Mouse (Mus musculus) neutrophil, adult 5-6 weeks (primary cell): ENCODE data around the gene Adgrv1. TPM values are rescaled to one million over a fixed set of nuclear protein-coding genes. Genes with fewer than 3 reads are reported as not detected.
"Not testable (repeated sequence)": the region's sequence is repeated elsewhere in the genome, so short reads cannot be mapped to it uniquely, and the experiment has no call there.

Experiments used
- ATAC-seq: fragments of 151-379, 151-347 bp; 2 replicates; pipeline ENCODE4 v1.8.0; 2017; ENCODE audit warnings: mild to moderate bottlenecking, moderate TSS enrichment; ENCODE audit not compliant: insufficient number of reproducible peaks, poor library complexity, low FRiP score, severe bottlenecking; ENCODE audit errors: extremely low read depth
- total RNA-seq: library from RNA; stranded (forward); fragments of 200-1000 nt; gene quantifications from 2 replicates; pipeline ENCODE4 v1.2.3, GENCODE M21; 2017

Gene Adgrv1
- total RNA-seq, 1 experiment from 2014 or later, result 0.47 TPM

DNA sequence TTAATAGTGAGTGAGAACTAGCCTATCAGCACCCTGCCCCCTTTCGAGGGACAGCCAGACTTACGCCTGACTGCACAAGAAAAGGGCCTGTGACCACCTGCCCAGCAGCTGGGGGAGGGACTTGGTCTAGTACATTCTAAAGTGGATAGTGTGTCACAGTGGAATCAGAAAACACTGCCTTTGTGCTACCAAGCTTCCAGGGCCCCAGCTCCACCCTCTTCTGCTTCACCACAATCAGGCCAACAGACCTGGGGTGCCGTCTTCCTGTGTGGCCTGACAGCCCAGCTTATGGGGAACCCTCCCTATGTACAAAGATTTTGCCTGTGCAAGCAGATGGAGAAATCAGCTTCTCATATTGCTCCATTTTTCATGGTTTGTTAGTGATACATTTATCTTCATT, 3.6 kb downstream of the Adgrv1 start:
- no peak for ATAC-seq

DNA sequence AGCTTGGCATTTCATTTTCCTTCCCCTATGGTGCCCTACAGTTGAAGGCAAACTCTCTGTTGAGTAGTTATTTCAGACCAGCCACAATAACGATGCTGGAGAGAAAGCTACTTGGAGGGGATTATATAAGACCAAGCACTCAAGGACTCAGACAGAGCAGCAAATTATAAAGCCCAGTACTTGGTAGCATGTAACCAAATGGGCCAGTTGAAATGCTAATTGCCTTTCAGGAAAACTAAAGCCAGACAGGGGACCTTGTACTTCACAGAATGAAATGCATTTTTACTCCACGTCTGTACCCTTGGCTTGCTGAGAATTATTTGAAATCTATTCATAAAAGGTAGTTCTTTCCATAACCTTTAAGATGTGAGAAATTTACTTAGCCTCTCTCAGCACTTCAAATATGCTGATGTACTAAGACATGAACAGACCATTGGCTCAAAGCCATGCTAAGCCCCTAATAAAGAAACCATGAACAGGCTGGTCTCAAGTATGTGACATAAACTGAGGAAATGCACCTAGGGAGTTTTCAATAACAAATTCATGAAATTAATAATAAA, 4.2 kb downstream of the Adgrv1 start:
- no peak for ATAC-seq

DNA sequence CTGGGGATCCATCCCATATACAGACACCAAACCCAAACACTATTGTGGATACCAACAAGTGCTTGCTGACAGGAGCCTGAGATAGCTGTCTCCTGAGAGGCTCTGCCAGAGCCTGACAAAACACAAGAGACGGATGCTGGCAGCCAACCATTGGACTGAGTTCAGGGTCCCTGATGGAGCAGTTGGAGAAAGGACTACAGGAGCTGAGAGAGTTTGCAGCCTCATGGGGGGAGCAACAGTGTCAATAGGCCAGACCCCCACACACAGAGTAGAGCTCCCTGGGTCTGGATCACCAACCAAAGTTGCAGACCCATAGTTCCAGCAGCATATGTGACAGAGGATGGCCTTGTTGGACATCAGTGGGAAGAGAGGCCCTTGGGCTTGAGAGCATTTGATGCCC, 5.1 kb downstream of the Adgrv1 start:
- ATAC-seq, result not testable (repeated sequence)

DNA sequence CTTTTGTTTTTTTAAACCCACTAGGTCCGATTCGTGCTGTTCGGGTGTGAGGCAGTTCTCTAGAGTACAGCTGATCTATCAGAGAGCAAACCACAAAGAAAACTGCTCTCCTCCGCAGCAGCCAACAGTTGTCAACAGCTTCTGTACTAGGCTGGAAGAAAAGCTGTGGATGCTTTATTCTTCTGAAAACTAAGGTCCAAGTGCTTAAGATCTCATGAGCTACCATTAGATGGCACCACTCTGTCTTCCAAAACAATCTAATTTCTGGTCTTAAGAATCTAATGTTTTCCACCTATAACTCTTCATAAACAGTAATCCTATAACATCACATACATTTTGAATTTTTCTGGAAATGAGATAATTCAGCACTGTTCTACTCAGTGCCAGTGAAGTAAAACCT, 22.6 kb downstream of the Adgrv1 start:
- ATAC-seq, result no peak

DNA sequence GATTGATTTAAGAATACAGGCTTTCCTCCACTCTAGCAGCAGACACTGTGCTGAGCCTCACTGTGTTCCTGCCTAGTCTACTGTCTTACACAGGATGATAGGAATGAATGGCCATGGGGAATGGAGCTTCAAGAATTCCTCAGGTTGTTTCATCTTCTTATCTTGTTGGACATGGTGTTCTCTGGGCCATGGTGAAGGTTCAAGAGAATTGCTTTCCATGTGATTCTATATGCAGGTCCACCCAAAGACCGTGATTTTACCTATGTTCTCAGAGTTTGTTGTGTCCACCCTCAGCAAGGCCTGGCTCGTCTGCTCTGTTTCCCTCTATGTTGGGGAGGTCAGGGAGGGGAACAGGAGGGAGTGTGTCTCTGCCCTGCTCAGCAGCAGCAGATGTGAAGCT, 26.0 kb downstream of the Adgrv1 start:
- ATAC-seq, result no peak

DNA sequence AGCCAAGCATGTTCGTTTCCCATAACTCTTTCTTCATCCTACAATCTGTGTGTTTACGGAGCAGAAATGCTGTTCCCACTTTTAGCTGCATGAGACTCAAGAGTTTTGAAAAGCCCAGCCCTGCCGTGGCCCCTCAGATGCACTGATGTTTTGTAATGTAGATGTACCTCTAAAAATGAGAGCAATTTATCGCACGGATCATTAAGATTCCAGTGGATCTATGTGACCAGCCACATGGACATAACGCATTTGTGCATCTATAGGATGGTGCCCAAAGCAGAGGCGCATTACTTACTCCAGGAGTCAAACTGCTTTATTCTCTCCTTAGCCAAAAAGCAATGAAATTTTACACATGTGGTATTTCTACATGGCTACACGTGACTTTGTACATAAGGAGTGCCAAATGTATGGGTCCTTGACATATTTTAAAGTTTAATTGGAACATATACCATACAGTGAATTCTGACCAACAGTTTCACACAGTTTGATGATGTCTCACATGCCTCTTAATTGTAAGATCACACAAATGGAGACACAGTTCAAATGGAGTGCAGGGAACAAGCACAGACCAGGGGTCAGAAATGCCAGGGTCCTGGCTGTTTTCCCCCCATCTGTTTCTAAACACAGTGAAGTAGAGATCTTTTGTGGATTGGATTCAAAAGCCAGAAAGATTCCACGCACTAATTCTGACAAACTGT, 35.9 kb downstream of the Adgrv1 start:
- no peak for ATAC-seq

DNA sequence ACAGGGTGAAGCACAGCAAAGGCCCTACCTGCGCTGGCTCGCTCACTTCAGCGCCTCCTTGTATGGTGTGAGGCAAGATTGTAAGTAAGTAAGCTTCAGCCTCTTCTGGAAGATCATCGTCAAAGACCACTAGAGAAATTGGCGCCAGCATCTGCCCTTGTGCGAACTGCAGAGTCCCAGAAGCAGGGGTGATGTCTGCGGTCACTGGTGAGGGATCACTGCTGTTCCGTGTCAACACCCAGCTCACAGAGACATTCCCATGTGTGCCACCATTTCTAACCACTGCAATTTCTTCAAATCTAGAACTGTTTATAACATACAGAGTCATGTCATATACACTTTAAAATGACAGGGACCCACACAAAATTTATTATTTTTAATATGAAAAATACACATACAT, 54.3 kb downstream of the Adgrv1 start:
- ATAC-seq, result no peak

DNA sequence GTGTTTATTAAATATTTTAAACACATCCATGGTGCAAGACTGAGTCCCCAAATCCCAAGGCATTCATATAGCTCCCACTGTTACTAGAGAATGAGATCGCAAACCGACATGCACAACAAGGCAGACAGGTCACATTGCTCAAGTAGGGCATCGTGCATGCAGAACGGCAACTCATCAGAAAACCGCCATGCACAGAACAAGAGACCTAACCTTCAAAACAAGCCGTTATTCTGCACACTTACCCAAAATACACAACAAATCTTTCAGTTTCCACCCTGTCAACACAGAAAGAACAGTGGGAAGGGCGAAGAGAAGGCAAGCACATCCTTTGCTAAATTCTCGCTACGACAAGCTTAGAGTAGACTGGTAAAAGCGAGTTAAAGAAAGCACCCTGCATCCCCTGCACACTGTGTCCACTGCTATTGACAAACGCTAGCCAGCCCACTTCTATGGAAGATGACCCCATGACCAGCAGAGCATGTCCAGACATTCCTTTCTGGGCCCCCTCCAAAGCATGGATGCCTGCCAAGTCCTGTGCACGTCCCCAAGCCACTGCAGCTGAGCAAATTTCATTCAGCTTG, 62.6 kb downstream of the Adgrv1 start:
- ATAC-seq, result no peak

DNA sequence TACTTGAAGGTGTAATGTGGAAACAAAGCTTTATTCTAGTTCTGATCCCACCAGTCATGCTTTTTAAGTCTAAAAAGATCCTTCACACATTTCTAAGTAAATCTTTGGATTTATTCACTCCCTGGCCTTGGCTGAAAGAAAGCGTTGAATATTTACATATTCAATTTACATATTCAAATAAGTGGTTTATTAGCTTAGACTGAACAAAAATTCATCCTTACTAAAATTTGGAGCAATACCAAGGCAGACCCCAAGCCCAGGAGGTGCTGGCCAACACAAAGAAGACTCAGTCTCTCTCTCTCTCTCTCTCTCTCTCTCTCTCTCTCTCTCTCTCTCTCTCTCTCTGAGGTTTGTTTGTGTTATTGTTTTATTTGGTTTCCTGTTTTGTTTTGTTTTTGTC, 82.9 kb downstream of the Adgrv1 start:
- ATAC-seq, result no peak

DNA sequence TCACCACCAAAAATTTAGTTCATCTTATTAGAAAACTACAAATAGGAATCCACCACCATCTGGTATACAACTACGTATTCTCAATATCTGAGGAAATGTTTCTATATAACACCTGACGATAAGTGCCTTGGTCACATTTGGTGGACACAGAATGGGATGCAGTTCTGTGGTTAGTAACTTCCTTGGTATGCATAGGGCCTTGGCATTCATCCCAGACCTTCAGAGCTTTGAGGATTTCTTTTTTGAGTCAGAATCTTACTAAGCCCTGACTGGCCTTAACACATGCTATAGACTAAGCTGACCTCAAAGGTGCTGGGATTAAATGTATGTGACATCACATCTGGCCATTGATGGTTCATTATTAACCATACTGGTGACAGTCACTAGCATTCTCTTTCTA, 98.0 kb downstream of the Adgrv1 start:
- ATAC-seq, result no peak

DNA sequence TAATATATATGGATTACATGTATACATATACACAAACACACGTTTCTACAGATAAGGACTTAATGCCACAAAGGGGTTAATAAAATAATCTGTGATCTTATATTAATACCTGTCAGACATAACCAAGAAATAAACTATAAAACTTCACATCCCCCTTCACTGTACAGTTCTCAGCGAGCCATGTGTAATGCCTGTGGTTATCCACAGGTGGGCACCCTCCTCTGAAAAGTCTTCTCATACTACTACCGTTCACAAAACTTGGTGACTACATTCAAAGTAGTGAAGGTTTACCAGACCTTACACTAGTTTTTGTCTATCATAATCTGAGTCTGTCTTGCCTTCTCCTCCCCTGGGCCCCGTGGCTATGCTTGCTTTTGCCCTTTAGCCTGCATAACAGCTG, 106.3 kb downstream of the Adgrv1 start:
- no peak for ATAC-seq

DNA sequence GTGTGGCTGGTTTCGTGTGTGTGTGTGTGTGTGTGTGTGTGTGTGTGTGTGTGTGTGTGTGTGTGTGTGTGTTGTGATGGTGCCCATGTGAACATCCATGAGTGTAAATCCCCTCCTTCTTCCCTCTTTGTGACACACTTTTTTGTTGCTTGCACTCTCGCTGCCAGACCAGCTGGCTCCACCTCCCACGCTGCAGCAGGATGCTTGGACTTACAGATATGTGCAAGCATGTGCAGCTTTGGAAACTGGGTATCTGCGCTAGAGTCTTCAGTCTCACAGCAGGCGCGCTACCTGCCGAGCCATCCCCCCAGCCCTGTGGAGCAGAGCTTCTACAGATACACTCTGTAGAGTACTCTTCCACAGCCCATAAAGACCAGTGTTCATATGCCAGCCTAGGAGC, 122.8 kb downstream of the Adgrv1 start:
- no peak for ATAC-seq

DNA sequence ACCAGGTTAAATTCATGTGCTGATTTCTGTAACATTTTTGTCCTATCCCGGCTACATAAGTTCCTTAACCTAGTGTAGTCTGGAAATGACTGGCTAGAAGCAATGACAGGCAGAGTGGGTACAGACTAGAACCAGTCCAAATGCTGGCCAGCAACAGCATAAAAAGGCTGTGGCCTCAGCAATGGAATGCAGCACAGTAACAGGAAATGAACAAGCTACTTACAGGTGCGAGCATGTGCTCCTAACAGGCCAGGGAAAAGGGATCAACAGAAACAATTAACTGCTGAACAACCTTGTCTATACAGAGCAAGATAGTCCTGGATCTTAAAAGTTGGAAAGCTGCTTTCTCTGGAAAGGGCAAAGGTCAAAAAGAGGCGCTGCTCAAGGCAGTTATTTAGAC, 135.9 kb downstream of the Adgrv1 start:
- ATAC-seq, result no peak

DNA sequence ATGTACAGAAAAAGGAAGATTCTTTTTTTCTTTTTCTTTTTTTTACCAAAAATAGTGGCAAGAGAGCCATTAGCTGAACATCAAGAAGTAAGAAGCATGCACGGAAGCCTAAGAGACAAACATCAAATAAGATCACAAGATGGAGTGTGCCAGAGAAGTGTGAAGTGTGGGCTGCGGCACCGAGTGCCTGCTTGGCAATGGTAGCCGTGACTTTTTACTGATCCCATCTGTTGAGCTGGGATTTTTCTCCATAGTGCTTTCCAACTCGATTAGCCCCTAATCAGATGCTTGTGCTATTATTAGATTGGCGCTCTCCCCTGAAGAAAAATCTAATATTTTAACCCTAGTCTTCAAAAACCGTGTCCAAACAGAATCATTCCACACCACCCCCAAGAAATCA, 141.0 kb downstream of the Adgrv1 start:
- ATAC-seq, result no peak

DNA sequence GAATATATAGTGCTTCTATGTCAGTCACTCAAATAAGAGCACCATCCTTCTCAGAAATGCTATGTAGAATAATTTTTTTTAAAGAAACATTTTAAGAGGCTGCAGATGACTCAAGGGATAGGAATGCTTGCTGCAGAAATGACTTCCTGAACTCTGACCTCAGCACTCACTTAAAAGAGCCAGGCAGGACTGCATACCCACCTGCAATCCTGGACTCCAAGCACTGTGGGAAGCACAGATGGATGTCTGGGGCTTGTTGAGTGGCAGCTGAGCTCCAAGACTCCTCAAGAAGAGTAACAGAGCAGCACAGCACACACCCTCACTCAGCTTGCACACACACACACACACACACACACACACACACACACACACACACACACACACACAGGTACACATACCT, 146.0 kb downstream of the Adgrv1 start:
- ATAC-seq, result no peak

DNA sequence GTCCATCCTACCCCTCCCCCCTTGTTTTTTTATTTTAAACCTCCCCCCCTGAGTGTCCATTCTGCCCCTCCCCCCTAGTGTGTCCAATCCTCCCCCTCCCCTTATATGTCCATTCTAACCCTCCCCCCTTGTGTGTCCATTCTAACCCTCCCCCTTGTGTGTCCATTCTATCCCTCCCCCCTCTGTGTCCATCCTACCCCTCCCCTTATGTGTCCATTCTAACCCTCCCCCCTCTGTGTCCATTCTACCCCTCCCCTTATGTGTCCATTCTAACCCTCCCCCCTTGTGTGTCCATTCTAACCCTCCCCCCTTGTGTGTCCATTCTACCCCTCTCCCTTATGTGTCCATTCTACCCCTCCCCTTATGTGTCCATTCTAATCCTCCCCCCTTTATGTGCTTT, 159.2 kb downstream of the Adgrv1 start:
- no peak for ATAC-seq

DNA sequence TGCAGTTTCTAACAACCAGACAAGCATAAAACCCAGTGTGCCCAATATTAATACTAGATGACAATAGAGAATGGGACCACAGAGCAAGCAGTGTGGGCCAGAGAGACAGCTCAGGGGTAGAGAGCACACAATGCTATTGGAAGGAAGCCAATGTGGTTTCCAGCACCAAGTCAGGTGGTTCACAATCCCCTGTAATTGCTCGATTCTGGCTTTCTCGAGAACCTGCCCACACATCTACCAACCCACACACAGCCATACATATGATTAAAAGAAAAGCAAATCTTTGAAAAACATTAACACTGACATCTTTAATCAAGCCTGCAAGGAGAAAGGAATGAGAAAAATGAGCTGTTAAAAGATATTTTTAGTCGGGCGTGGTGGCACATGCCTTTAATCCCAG, 166.3 kb downstream of the Adgrv1 start:
- no peak for ATAC-seq

DNA sequence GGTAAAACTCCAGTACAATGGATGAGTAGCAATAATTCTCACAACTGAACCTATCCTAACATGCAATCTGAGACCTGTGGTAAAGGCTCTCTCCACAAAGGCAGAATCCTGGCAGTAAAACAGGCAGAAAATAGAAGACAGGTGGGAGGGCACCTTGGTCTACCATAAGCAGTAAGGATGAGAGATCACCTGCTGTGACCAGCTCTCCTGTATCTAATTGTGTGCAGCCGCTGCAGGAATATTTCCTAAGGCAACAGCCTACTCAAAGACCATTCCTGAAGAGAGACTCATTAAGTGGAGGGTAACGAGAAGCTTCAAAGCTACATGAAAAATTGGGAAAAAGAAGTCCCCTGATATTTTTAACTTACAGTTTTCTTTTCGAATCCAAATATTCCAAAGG, 167.2 kb downstream of the Adgrv1 start:
- ATAC-seq, result no peak

DNA sequence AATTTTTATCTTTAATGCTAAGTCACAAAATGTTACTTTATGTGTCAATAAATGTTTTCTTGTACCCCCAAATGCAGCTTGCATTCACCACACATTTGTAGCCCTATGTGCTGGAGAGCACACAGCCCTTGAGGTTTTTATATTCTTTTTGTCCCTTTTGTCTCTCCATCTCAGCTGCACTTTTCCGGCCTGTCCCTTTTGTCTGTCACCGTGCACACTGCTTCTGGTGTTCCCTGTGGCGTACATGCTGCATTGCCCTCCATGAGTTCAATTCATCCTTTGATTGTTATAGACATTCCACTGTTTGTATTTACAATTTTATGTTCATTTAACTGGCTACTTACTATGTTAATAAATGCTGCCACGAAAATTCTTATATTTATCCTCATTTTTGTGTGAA, 183.3 kb downstream of the Adgrv1 start:
- ATAC-seq, result no peak

DNA sequence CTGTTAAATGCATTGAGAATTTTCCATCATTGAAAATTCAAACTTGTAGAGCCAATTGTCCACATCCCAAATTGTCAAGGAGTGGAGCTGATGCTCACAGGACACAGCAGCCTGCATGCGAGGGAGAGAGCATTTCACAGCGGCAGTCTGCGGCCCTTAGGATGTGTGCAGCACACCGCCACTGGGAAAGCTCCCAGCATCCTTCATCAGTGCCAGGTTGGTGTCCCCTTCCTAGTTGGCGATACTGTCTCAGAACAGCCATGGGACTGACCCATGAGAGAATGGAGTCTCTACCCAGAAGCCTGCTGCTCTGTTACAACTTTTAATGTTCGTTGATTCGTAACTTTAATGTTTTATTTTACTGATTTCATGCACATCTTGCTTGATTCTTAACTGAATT, 183.8 kb downstream of the Adgrv1 start:
- no peak for ATAC-seq

DNA sequence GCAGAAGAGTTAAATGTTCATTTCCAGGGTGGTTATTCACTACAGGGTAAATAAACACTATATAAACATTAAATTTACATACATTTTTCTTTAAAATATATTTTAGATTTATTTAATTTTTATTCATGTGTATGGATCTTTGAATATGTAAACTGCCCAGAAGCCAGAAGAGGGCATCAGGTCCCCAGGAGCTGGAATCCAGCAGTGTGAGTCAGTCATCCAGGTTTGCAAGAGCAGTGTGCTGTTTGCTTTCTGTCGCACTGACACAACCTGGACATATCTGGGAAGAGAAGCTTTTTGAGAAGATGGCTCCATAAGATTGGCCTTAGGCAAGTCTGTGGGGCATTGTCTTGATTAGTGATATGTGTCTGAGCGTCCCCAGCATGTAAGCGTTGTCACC, 191.5 kb downstream of the Adgrv1 start:
- no peak for ATAC-seq
